Mouse (Mus musculus) MEL (cell line): ENCODE data around the gene Fat2. TPM values are rescaled to one million over a fixed set of nuclear protein-coding genes. Genes with fewer than 3 reads are reported as not detected.

Experiments used
- DNase-seq: peaks from one replicate; pipeline ENCODE4 v3.0.0; 2011; ENCODE audit warnings: low read depth, low spot score
- H3K27ac ChIP-seq: 2 replicates; pipeline ENCODE4 v1.5.1; 2012; ENCODE audit warnings: low read depth, mild to moderate bottlenecking, control low read depth, low read length, moderate library complexity; ENCODE audit not compliant: control insufficient read depth
- H3K27me3 ChIP-seq, 2 experiments: fragments of 150-350 bp in 1 of 2; sonication (generic) in 1 of 2; 2 replicates each; pipeline ENCODE4 v1.6.1; 2012; ENCODE audit warnings: low read length in 2 of 2, mild to moderate bottlenecking in 2 of 2, improper control_type of control experiment in 1 of 2, moderate library complexity in 1 of 2; ENCODE audit not compliant: insufficient read depth in 2 of 2, control insufficient read depth in 1 of 2
- H3K36me3 ChIP-seq, 2 experiments: 2 replicates each; pipeline ENCODE4 v1.6.1; 2012 to 2014; ENCODE audit warnings: low read length in 2 of 2, improper control_type of control experiment in 1 of 2, inconsistent platforms in 1 of 2, mild to moderate bottlenecking in 1 of 2; ENCODE audit not compliant: insufficient read depth in 2 of 2, control insufficient read depth in 1 of 2
- H3K4me1 ChIP-seq, 2 experiments: fragments of 150-350 bp in 1 of 2; sonication (generic) in 1 of 2; 2 replicates each; pipeline ENCODE4 v1.6.1; 2012; ENCODE audit warnings: low read length in 2 of 2, improper control_type of control experiment in 1 of 2, mild to moderate bottlenecking in 1 of 2; ENCODE audit not compliant: insufficient read depth in 2 of 2, control insufficient read depth in 1 of 2
- H3K4me3 ChIP-seq, 2 experiments: fragments of 150-350 bp in 1 of 2; sonication (generic) in 1 of 2; 2 replicates each; pipeline ENCODE4 v1.5.1; 2012; ENCODE audit warnings: low read depth in 2 of 2, low read length in 2 of 2, mild to moderate bottlenecking in 2 of 2, moderate library complexity in 2 of 2, control low read depth in 1 of 2, improper control_type of control experiment in 1 of 2; ENCODE audit not compliant: control insufficient read depth in 1 of 2, insufficient read depth in 1 of 2
- H3K79me2 ChIP-seq: 2 replicates; pipeline ENCODE4 v1.6.1; 2012; ENCODE audit warnings: mild to moderate bottlenecking, low read length, moderate library complexity; ENCODE audit not compliant: control insufficient read depth, poor library complexity, insufficient read depth
- H3K9ac ChIP-seq: 2 replicates; pipeline ENCODE4 v1.6.1; 2012; ENCODE audit warnings: low read depth, mild to moderate bottlenecking, control low read depth, low read length, moderate library complexity; ENCODE audit not compliant: control insufficient read depth, poor library complexity, severe bottlenecking
- H3K9me3 ChIP-seq: fragments of 150-350 bp; sonication (generic); replicated peaks from 2 replicates; pipeline ENCODE4 v1.6.1; 2012; ENCODE audit warnings: mild to moderate bottlenecking, low read length, improper control_type of control experiment, moderate library complexity; ENCODE audit not compliant: insufficient read depth
- CHD1 ChIP-seq: IDR thresholded peaks from 2 replicates; pipeline ENCODE4 v1.6.1; 2012; ENCODE audit warnings: low read depth, mild to moderate bottlenecking, inconsistent platforms, low read length, improper control_type of control experiment
- CHD2 ChIP-seq: IDR thresholded peaks from 2 replicates; pipeline ENCODE4 v1.6.1; 2011; ENCODE audit warnings: low read length, improper control_type of control experiment
- E2F4 ChIP-seq: IDR thresholded peaks from 2 replicates; pipeline ENCODE4 v1.6.1; 2011; ENCODE audit warnings: low read depth, low read length, improper control_type of control experiment, borderline replicate concordance
- ELF1 ChIP-seq: IDR thresholded peaks from 2 replicates; pipeline ENCODE4 v1.6.1; 2014; ENCODE audit warnings: low read depth, mild to moderate bottlenecking, inconsistent platforms, low read length, improper control_type of control experiment, moderate library complexity
- ETS1 ChIP-seq: IDR thresholded peaks from 2 replicates; pipeline ENCODE4 v1.6.1; 2012; ENCODE audit warnings: low read depth, mild to moderate bottlenecking, inconsistent platforms, low read length, improper control_type of control experiment, moderate library complexity
- GABPA ChIP-seq: IDR thresholded peaks from 2 replicates; pipeline ENCODE4 v1.6.1; 2012; ENCODE audit warnings: low read depth, mild to moderate bottlenecking, inconsistent platforms, low read length, improper control_type of control experiment, moderate library complexity
- GATA1 ChIP-seq: IDR thresholded peaks from 2 replicates; pipeline ENCODE4 v1.6.1; 2011; ENCODE audit warnings: low read depth, low read length, improper control_type of control experiment
- HCFC1 ChIP-seq: IDR thresholded peaks from 2 replicates; pipeline ENCODE4 v1.6.1; 2012; ENCODE audit warnings: low read depth, mild to moderate bottlenecking, inconsistent platforms, low read length, improper control_type of control experiment, moderate library complexity
- JUND ChIP-seq: IDR thresholded peaks from 2 replicates; pipeline ENCODE4 v1.6.1; 2011; ENCODE audit warnings: low read depth, mild to moderate bottlenecking, improper control_type of control experiment, low read length
- MAFK ChIP-seq: IDR thresholded peaks from 2 replicates; pipeline ENCODE4 v1.6.1; 2011; ENCODE audit warnings: low read depth, mild to moderate bottlenecking, low read length, improper control_type of control experiment, borderline replicate concordance
- MEF2A ChIP-seq: IDR thresholded peaks from 2 replicates; pipeline ENCODE4 v1.6.1; 2014; ENCODE audit warnings: low read depth, mild to moderate bottlenecking, inconsistent platforms, low read length, improper control_type of control experiment; ENCODE audit not compliant: poor library complexity, insufficient replicate concordance, severe bottlenecking; ENCODE audit errors: extremely low read depth
- MXI1 ChIP-seq: IDR thresholded peaks from 2 replicates; pipeline ENCODE4 v1.6.1; 2011; ENCODE audit warnings: mild to moderate bottlenecking, low read depth, low read length, improper control_type of control experiment
- MYC ChIP-seq: IDR thresholded peaks from 2 replicates; pipeline ENCODE4 v1.6.1; 2011; ENCODE audit warnings: low read depth, mild to moderate bottlenecking, low read length, improper control_type of control experiment, moderate library complexity
- POLR2AphosphoS2 ChIP-seq: IDR thresholded peaks from 2 replicates; pipeline ENCODE4 v1.6.1; 2011; ENCODE audit warnings: low read length, improper control_type of control experiment
- POLR2AphosphoS5 ChIP-seq: IDR thresholded peaks from 2 replicates; pipeline ENCODE4 v1.6.1; 2012; ENCODE audit warnings: low read depth, borderline replicate concordance, mild to moderate bottlenecking, inconsistent platforms, low read length, moderate library complexity, mixed read lengths
- RAD21 ChIP-seq: IDR thresholded peaks from 2 replicates; pipeline ENCODE4 v1.6.1; 2011; ENCODE audit warnings: mild to moderate bottlenecking, low read depth, low read length, improper control_type of control experiment
- RCOR1 ChIP-seq: IDR thresholded peaks from 2 replicates; pipeline ENCODE4 v1.6.1; 2012; ENCODE audit warnings: low read depth, mild to moderate bottlenecking, inconsistent platforms, low read length, improper control_type of control experiment
- SMC3 ChIP-seq: IDR thresholded peaks from 2 replicates; pipeline ENCODE4 v1.6.1; 2011; ENCODE audit warnings: low read depth, low read length, improper control_type of control experiment
- TAL1 ChIP-seq: IDR thresholded peaks from 2 replicates; pipeline ENCODE4 v1.6.1; 2012; ENCODE audit warnings: mild to moderate bottlenecking, inconsistent platforms, low read length, moderate library complexity, mixed read lengths
- TCF12 ChIP-seq: IDR thresholded peaks from 2 replicates; pipeline ENCODE4 v1.6.1; 2014; ENCODE audit warnings: low read depth, mild to moderate bottlenecking, inconsistent platforms, low read length, improper control_type of control experiment, moderate library complexity
- UBTF ChIP-seq: IDR thresholded peaks from 2 replicates; pipeline ENCODE4 v1.6.1; 2012; ENCODE audit warnings: low read depth, mild to moderate bottlenecking, inconsistent platforms, low read length, improper control_type of control experiment, moderate library complexity, borderline replicate concordance; ENCODE audit not compliant: insufficient read depth
- USF1 ChIP-seq: IDR thresholded peaks from 2 replicates; pipeline ENCODE4 v1.6.1; 2014; ENCODE audit warnings: low read depth, mild to moderate bottlenecking, inconsistent platforms, low read length, improper control_type of control experiment, moderate library complexity
- ZNF384 ChIP-seq: IDR thresholded peaks from 2 replicates; pipeline ENCODE4 v1.6.1; 2012; ENCODE audit warnings: low read depth, mild to moderate bottlenecking, inconsistent platforms, low read length, improper control_type of control experiment
- polyA plus RNA-seq, 2 experiments: library from polyadenylated mRNA; stranded (reverse) in 1 of 2; unstranded in 1 of 2; fragments of >175 nt in 1 of 2; fragments of >200 nt in 1 of 2; gene quantifications; 2 replicates each; pipeline versions ENCODE4 v1.2.1 to v1.2.4; 2012; ENCODE audit warnings: low replicate concordance in 2 of 2, low read depth in 1 of 2; ENCODE audit not compliant: insufficient read length in 2 of 2, insufficient read depth in 1 of 2, missing spikeins in 1 of 2
- total RNA-seq: library from RNA; depleted of rRNA; stranded (reverse); fragments of 300-350 nt; gene quantifications from 2 replicates; pipeline ENCODE4 v1.2.3, GENCODE M21; 2012

Fat2 gene
- total and polyA plus RNA-seq, 3 experiments, result under 0.01 to 0.01 TPM; not detected in 1

GRCm38 (mm10) chr11:55208001-55208690 lies 128.2 kb downstream of the Fat2 start:
- peak; percentile 16 for DNase-seq
- peaks cover 0 to 14% of the 10 kb centered on the region in 2 experiments; a peak in 2 of 4 replicates for H3K36me3 ChIP-seq

GRCm38 (mm10) chr11:55204602-55205001 lies 131.8 kb downstream of the Fat2 start:
- DNase-seq, result peak; percentile 62
- H3K9me3 ChIP-seq, result no peaks in the 10 kb centered on the region
- peaks cover 0 to 2% of the 10 kb centered on the region in 2 experiments for H3K27me3 ChIP-seq
- peaks cover 11 to 13% of the 10 kb centered on the region in 2 experiments for H3K4me1 ChIP-seq
- no peak overlapping the region for H3K27ac ChIP-seq
- peaks cover 2% of the 10 kb centered on the region; the same call in 1 of the 2 replicates for H3K79me2 ChIP-seq
- H3K4me3 ChIP-seq, result peak overlapping the region; percentile 80 to 91
- peak overlapping the region; percentile 81 for H3K9ac ChIP-seq
- H3K36me3 ChIP-seq, result peaks cover 0 to 12% of the 10 kb centered on the region in 2 experiments; a peak in 2 of 4 replicates
- 0 out of 2 replicates have a peak, but pooled peaks have one; percentile 4 for TF ChIP-seq MYC
- TF ChIP-seq E2F4, result no peak

More at GRCm38 (mm10) chr11:55208001-55208690, 128.2 kb downstream of the Fat2 start:
- Histone ChIP-seq H3K4me3 (no peak overlapping the region), H3K27me3 (no peaks in the 10 kb centered on the region), H3K79me2 (peaks cover 2% of the 10 kb centered on the region; the same call in 1 of the 2 replicates), H3K9me3 (no peaks in the 10 kb centered on the region), H3K4me1 (peaks cover 11 to 17% of the 10 kb centered on the region in 2 experiments), H3K9ac (no peak overlapping the region), H3K27ac (no peak overlapping the region)
- TF ChIP-seq ELF1, result no peak
- no peak for TF ChIP-seq JUND
- no peak for TF ChIP-seq MXI1
- no peak for TF ChIP-seq GABPA
- TF ChIP-seq TAL1, result no peak
- no peak for TF ChIP-seq POLR2AphosphoS2
- TF ChIP-seq SMC3, result no peak

- peaks cover 0 to 3% of the 10 kb centered on the region in 2 experiments for H3K27me3 ChIP-seq
- peak within 1 kb of the TSS; percentile 81 for H3K9ac ChIP-seq
- peak; percentile 98 for DNase-seq
- H3K9me3 ChIP-seq, result no peaks in the 10 kb centered on the region
- peaks cover 2% of the 10 kb centered on the region; the same call in 1 of the 2 replicates for H3K79me2 ChIP-seq
- H3K4me3 ChIP-seq, result peak within 1 kb of the TSS; percentile 80 to 91
- no peak within 1 kb of the TSS for H3K27ac ChIP-seq
- peaks cover 0 to 10% of the 10 kb centered on the region in 2 experiments; a peak in 2 of 4 replicates for H3K36me3 ChIP-seq
- H3K4me1 ChIP-seq, result peaks cover 9 to 10% of the 10 kb centered on the region in 2 experiments
- TF ChIP-seq SMC3, result peak; percentile 100
- TF ChIP-seq GATA1, result no peak
- TF ChIP-seq GABPA, result no peak
- TF ChIP-seq USF1, result peak; percentile 100
- peak; percentile 98 for TF ChIP-seq RAD21
- peak; percentile 94 for TF ChIP-seq ELF1
- TF ChIP-seq MEF2A, result no peak
- no peak for TF ChIP-seq MAFK
- peak; percentile 80 for TF ChIP-seq HCFC1
- TF ChIP-seq TCF12, result peak; percentile 55; the same call in 1 of the 2 replicates
- no peak for TF ChIP-seq JUND
- peak; percentile 49; the same call in 1 of the 2 replicates for TF ChIP-seq RCOR1
- TF ChIP-seq ZNF384, result no peak
- peak; percentile 53 for TF ChIP-seq ETS1
- no peak for TF ChIP-seq UBTF
- no peak for TF ChIP-seq POLR2AphosphoS5
- TF ChIP-seq CHD2, result no peak
- TF ChIP-seq CHD1, result no peak
- no peak for TF ChIP-seq POLR2AphosphoS2
Observed at GRCm38 (mm10) chr11:55204159-55204596, 132.2 kb downstream of the Fat2 start, which contains the start of gene Slc36a1. Slc36a1 (plus strand) TSS chr11:55204350.
